Mouse (Mus musculus): ENCODE measurements around the gene Pnmt. TPM values are rescaled to one million over a fixed set of nuclear protein-coding genes. Genes with fewer than 3 reads are reported as not detected.
A peak's percentile ranks its signal among the peaks of the same experiment; 100 is the strongest.

Gene Pnmt
- total RNA-seq (2021) = not detected
- long read RNA-seq = 0 reads

- no peak for DNase-seq (ENCODE audit: low spot score in 2 of 2)
Observed at GRCm38 (mm10) chr11:98385638-98386585, at the start of gene Pnmt. Gene Pnmt, plus strand, starts transcription at chr11:98386450.

GRCm38 (mm10) chr11:98338507-98338961 is 47.7 kb upstream of the Pnmt start:
- peak; percentile 76 to 82 for DNase-seq (ENCODE audit: low spot score in 2 of 2)

- no peak for DNase-seq (ENCODE audit: low spot score in 2 of 2)
Observed at GRCm38 (mm10) chr11:98339071-98339501, 47.2 kb upstream of the Pnmt start.

- no peak for DNase-seq (ENCODE audit: low spot score in 2 of 2)
Observed at GRCm38 (mm10) chr11:98339679-98340287, 46.5 kb upstream of the Pnmt start.

- DNase-seq (ENCODE audit: low spot score in 2 of 2) = no peak
Observed at GRCm38 (mm10) chr11:98340597-98340996, 45.7 kb upstream of the Pnmt start.

- DNase-seq (ENCODE audit: low spot score in 2 of 2) = no peak
Observed at GRCm38 (mm10) chr11:98341174-98341573, 45.1 kb upstream of the Pnmt start.

GRCm38 (mm10) chr11:98342000-98342945 is 44.0 kb upstream of the Pnmt start:
- DNase-seq (ENCODE audit: low spot score in 2 of 2) = peak; percentile 100

GRCm38 (mm10) chr11:98345253-98345652 is 41.0 kb upstream of the Pnmt start:
- peak; percentile 90 to 92 for DNase-seq (ENCODE audit: low spot score in 2 of 2)

GRCm38 (mm10) chr11:98346168-98346567 is 40.1 kb upstream of the Pnmt start:
- DNase-seq (ENCODE audit: low spot score in 2 of 2) = no peak

GRCm38 (mm10) chr11:98347385-98348082 is 38.7 kb upstream of the Pnmt start:
- DNase-seq (ENCODE audit: low spot score in 2 of 2) = no peak

GRCm38 (mm10) chr11:98348083-98348961 is 37.9 kb upstream of the Pnmt start, which contains the start of gene Ppp1r1b:
Gene Ppp1r1b, plus strand, starts transcription at chr11:98348404.
- DNase-seq (ENCODE audit: low spot score in 2 of 2) = peak; percentile 76 to 79

GRCm38 (mm10) chr11:98349308-98349707 is 36.9 kb upstream of the Pnmt start:
- DNase-seq (ENCODE audit: low spot score in 2 of 2) = no peak

- no peak for DNase-seq (ENCODE audit: low spot score in 2 of 2)
Observed at GRCm38 (mm10) chr11:98352272-98352990, 33.8 kb upstream of the Pnmt start.

- DNase-seq (ENCODE audit: low spot score in 2 of 2) = no peak
Observed at GRCm38 (mm10) chr11:98353651-98354211, 32.5 kb upstream of the Pnmt start.

GRCm38 (mm10) chr11:98354445-98354844 is 31.8 kb upstream of the Pnmt start:
- DNase-seq (ENCODE audit: low spot score in 2 of 2) = no peak

GRCm38 (mm10) chr11:98355732-98356299 is 30.4 kb upstream of the Pnmt start:
- peak in 1 of 2 experiments; percentile 53 for DNase-seq (ENCODE audit: low spot score in 2 of 2)

GRCm38 (mm10) chr11:98356625-98357394 is 29.4 kb upstream of the Pnmt start:
- no peak for DNase-seq (ENCODE audit: low spot score in 2 of 2)

All from layer of hippocampus, postnatal 10 days (tissue).